In genomic region chr8:84735597-84735996, GRCm38 (mm10) we compare ENCODE assay signal across 12 mouse cellular contexts. TPM values are rescaled to one million over a fixed set of nuclear protein-coding genes. Genes with fewer than 3 reads are reported as not detected.
DNase-seq lines count a peak whose midpoint lies in the region; ATAC-seq and TF ChIP-seq lines count a peak whose summit lies in the region.
"Had no signal": no experiment of that assay in that cellular context is flagged by ENCODE, and none has a peak within 500 bp of the region (broad histone marks: within the 10 kb centered on the region; RNA-seq: fewer than 3 reads in every experiment).

No protein-coding gene starts in this region.

- H3K4me2 ChIP-seq in embryonic facial prominence, embryonic 14.5 days (ENCODE audit: low read depth, low read length): no peak overlapping the region
- no peak overlapping the region for H3K4me2 ChIP-seq in forebrain, postnatal 0 days (ENCODE audit: low read depth)
- H3K4me2 ChIP-seq: embryonic facial prominence, embryonic 12.5 days; liver, embryonic 11.5 days had no signal

- H3K27me3 ChIP-seq in kidney, adult 2 months (replicated peaks; ENCODE audit: control insufficient read depth, insufficient read depth, low read length): no peaks in the 10 kb centered on the region
- H3K27me3 ChIP-seq in embryonic facial prominence, embryonic 14.5 days (replicated peaks; ENCODE audit: control insufficient read depth, insufficient read depth, low read length): no peaks in the 10 kb centered on the region
- H3K27me3 ChIP-seq in forebrain, postnatal 0 days (ENCODE audit: insufficient read depth, low read length): no peaks in the 10 kb centered on the region

- intact Hi-C loops in heart, postnatal 10 days (cut with DNase I): no loop called here

- WGBS in kidney, adult 2 months: 53% methylated on average over 2 of the region's 2 CpGs
- WGBS in embryonic facial prominence, embryonic 14.5 days: 34% methylated on average over 2 of the region's 2 CpGs
- 29% methylated on average over 2 of the region's 2 CpGs for WGBS in forebrain, postnatal 0 days

- TF ChIP-seq CTCF in kidney, adult 2 months (conservative IDR thresholded peaks at IDR 0.05; ENCODE audit: insufficient read depth, insufficient read length, low read depth, low read length): no peak
- TF ChIP-seq CTCF in forebrain, postnatal 0 days (IDR thresholded peaks at IDR 0.05; ENCODE audit: low read depth): no peak

- ATAC-seq in embryonic facial prominence, embryonic 14.5 days (ENCODE audit: low read depth): no peak
- ATAC-seq in forebrain, postnatal 0 days: no peak

- H3K9me3 ChIP-seq in embryonic facial prominence, embryonic 14.5 days (ENCODE audit: control insufficient read depth, low read length): no peaks in the 10 kb centered on the region
- H3K9me3 ChIP-seq in forebrain, postnatal 0 days (ENCODE audit: low read length): no peaks in the 10 kb centered on the region
- H3K9me3 ChIP-seq: embryonic facial prominence, embryonic 12.5 days had no signal

- H3K9ac ChIP-seq in embryonic facial prominence, embryonic 14.5 days (ENCODE audit: low read depth, low read length): 0 out of 2 replicates have a peak overlapping the region, but pooled peaks have one; percentile 27
- no peak overlapping the region for H3K9ac ChIP-seq in forebrain, postnatal 0 days
- H3K9ac ChIP-seq: embryonic facial prominence, embryonic 12.5 days had no signal

- H3K4me1 ChIP-seq in kidney, adult 2 months (ENCODE audit: control insufficient read depth, insufficient read depth, low read length): peaks cover 8% of the 10 kb centered on the region
- peaks cover 71% of the 10 kb centered on the region for H3K4me1 ChIP-seq in embryonic facial prominence, embryonic 14.5 days (ENCODE audit: control insufficient read depth, insufficient read depth, low read length)
- peaks cover 24% of the 10 kb centered on the region for H3K4me1 ChIP-seq in forebrain, postnatal 0 days (ENCODE audit: insufficient read depth)

- 0 out of 2 replicates have a peak overlapping the region, but pooled peaks have one; percentile 9 for H3K27ac ChIP-seq in kidney, adult 2 months (ENCODE audit: insufficient read depth, low read depth, low read length)
- H3K27ac ChIP-seq in embryonic facial prominence, embryonic 14.5 days (replicated peaks; ENCODE audit: low read depth, low read length): no peak overlapping the region
- peak overlapping the region; percentile 54; the same call in 1 of the 2 replicates for H3K27ac ChIP-seq in forebrain, postnatal 0 days (ENCODE audit: low read depth, low read length)
- H3K27ac ChIP-seq: embryonic facial prominence, embryonic 12.5 days; macrophage had no signal

- no peak for TF ChIP-seq POLR2A in kidney, adult 2 months (IDR thresholded peaks at IDR 0.05; ENCODE audit: low read depth, low read length)

- no peak overlapping the region for H3K4me3 ChIP-seq in kidney, adult 2 months (ENCODE audit: insufficient read depth, low read depth, low read length)
- no peak overlapping the region for H3K4me3 ChIP-seq in embryonic facial prominence, embryonic 14.5 days (ENCODE audit: low read depth, low read length)
- H3K4me3 ChIP-seq in forebrain, postnatal 0 days (ENCODE audit: low read depth, low read length): no peak overlapping the region
- H3K4me3 ChIP-seq: embryonic facial prominence, embryonic 12.5 days had no signal

- H3K36me3 ChIP-seq in kidney, adult 2 months (ENCODE audit: control insufficient read depth, insufficient read depth, low read length): no peaks in the 10 kb centered on the region
- H3K36me3 ChIP-seq in embryonic facial prominence, embryonic 14.5 days (ENCODE audit: control insufficient read depth, insufficient read depth, low read length): peaks cover 5% of the 10 kb centered on the region; the same call in 1 of the 2 replicates
- no peaks in the 10 kb centered on the region for H3K36me3 ChIP-seq in forebrain, postnatal 0 days (ENCODE audit: insufficient read depth)
- H3K36me3 ChIP-seq: embryonic facial prominence, embryonic 12.5 days had no signal

- DNase-seq in kidney, adult 2 months: no peak
- DNase-seq in kidney, postnatal 25 days: no peak
- DNase-seq in embryonic facial prominence, embryonic 14.5 days (ENCODE audit: low spot score): no peak
- no peak for DNase-seq in forebrain, postnatal 0 days
- peak; percentile 57 to 70 for DNase-seq in heart, postnatal 10 days
- DNase-seq in thymus, postnatal 14 days: no peak
- no peak for DNase-seq in layer of hippocampus, adult 9-10 months (ENCODE audit: low spot score)
- DNase-seq: layer of hippocampus, postnatal 36 days; spleen, adult 18-20 months had no signal

RNA-seq across cellular contexts. Expression of gene G430095P16Rik, which starts 12.8 kb away (rescaled TPM):
- 0.65 and 0.81 TPM in 2 replicates for polyA plus RNA-seq in kidney, adult 2 months (2012; rRNA removed)
- polyA plus RNA-seq in embryonic facial prominence, embryonic 14.5 days (2014; fragmentation: Nextera tagmentation; extraction: Ambion mirVana): 2.0 and 2.7 TPM in 2 replicates
- not detected in 2 replicates for total RNA-seq in forebrain, postnatal 0 days (2014; rRNA removed)
- 0.56 and 1.0 TPM in 2 replicates for polyA plus RNA-seq in forebrain, postnatal 0 days (2015; fragmentation: Nextera tagmentation; extraction: Ambion mirVana)
- total RNA-seq in heart, postnatal 10 days (2021): under 1 TPM; 0.50 to 0.89 TPM
- total RNA-seq: layer of hippocampus, postnatal 36 days had no signal
- polyA plus RNA-seq: macrophage had no signal

RNA-seq across cellular contexts. Expression of gene Lyl1, which starts 34.3 kb away (rescaled TPM):
- polyA plus RNA-seq in kidney, adult 2 months (2012; rRNA removed): 3.2 and 4.1 TPM in 2 replicates
- 5.8 and 6.8 TPM in 2 replicates for polyA plus RNA-seq in embryonic facial prominence, embryonic 14.5 days (2014; fragmentation: Nextera tagmentation; extraction: Ambion mirVana)
- total RNA-seq in forebrain, postnatal 0 days (2014; rRNA removed): 2.2 and 2.7 TPM in 2 replicates
- 2.4 and 2.5 TPM in 2 replicates for polyA plus RNA-seq in forebrain, postnatal 0 days (2015; fragmentation: Nextera tagmentation; extraction: Ambion mirVana)
- 1 to 10 TPM; 8.4 to 9.1 TPM for total RNA-seq in heart, postnatal 10 days (2021)

RNA-seq across cellular contexts. Expression of gene Nacc1, which starts 47.9 kb away (rescaled TPM):
- polyA plus RNA-seq in kidney, adult 2 months (2012; rRNA removed): 85.8 and 93.9 TPM in 2 replicates
- 19.7 and 20.1 TPM in 2 replicates for polyA plus RNA-seq in embryonic facial prominence, embryonic 14.5 days (2014; fragmentation: Nextera tagmentation; extraction: Ambion mirVana)
- total RNA-seq in forebrain, postnatal 0 days (2014; rRNA removed): 65.9 and 78.2 TPM in 2 replicates
- polyA plus RNA-seq in forebrain, postnatal 0 days (2015; fragmentation: Nextera tagmentation; extraction: Ambion mirVana): 14.6 and 14.7 TPM in 2 replicates
- 10 to 100 TPM; 50.2 TPM for total RNA-seq in heart, postnatal 10 days (2021)

RNA-seq across cellular contexts. Expression of gene Trmt1, which starts 49.5 kb away (rescaled TPM):
- 73.7 and 98.9 TPM in 2 replicates for polyA plus RNA-seq in kidney, adult 2 months (2012; rRNA removed)
- 55.8 and 73.2 TPM in 2 replicates for polyA plus RNA-seq in embryonic facial prominence, embryonic 14.5 days (2014; fragmentation: Nextera tagmentation; extraction: Ambion mirVana)
- total RNA-seq in forebrain, postnatal 0 days (2014; rRNA removed): 89.5 and 94.8 TPM in 2 replicates
- 59.8 and 67.5 TPM in 2 replicates for polyA plus RNA-seq in forebrain, postnatal 0 days (2015; fragmentation: Nextera tagmentation; extraction: Ambion mirVana)
- 10 to 100 TPM; 40.3 to 40.6 TPM for total RNA-seq in heart, postnatal 10 days (2021)

Comparison
In these comparisons a context has a peak if more than half of its experiments do, and no peak if none do; other contexts are left out.
1. DNase-seq: peak in heart, postnatal 10 days (2 of 2); none in kidney, adult 2 months (single experiment), kidney, postnatal 25 days (0 of 2), embryonic facial prominence, embryonic 14.5 days (single experiment), forebrain, postnatal 0 days (single experiment), thymus, postnatal 14 days (single experiment) and layer of hippocampus, adult 9-10 months (single experiment).